Mouse (Mus musculus) erythroblast, embryonic 14.5 days (primary cell): ENCODE measurements around the gene Vmn1r223.

Experiments
- GATA1 ChIP-seq: IDR thresholded peaks from 2 replicates; pipeline ENCODE4 v1.6.1; 2012; ENCODE audit warnings: low read length, inconsistent platforms, mixed read lengths
- TAL1 ChIP-seq: IDR thresholded peaks from 3 replicates; pipeline ENCODE4 v1.6.1; 2012; ENCODE audit warnings: low read length, inconsistent platforms, mixed read lengths

DNA sequence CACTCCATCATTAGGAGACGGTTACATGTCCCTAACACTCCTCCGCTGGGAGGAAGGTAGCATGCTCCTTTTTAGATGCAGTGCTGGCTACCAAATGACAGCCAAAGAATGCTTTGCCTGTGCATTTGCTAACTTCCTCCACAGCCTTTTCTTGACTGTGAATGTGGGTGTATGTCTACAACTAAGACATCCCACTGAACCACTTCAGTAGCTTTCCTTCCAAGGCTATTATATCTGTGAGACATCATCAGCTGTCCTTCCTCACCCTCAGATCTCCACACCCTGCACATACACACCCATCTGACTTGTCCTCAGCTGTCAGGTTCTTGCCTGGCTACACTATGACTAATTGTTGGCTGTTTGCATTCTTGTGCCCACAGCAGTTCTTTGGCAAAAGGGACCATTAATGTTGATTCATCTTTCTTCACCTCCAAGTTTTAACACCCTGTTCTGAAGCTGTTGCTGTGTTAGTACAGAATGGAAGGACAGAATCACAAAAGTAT lies 11.7 kb downstream of the Vmn1r223 start:
- TF ChIP-seq GATA1 (no peak), TAL1 (no peak)
